ENCODE assay signal across 8 mouse cellular contexts in genomic region chr3:87970939-87971488, GRCm38 (mm10). TPM values are rescaled to one million over a fixed set of nuclear protein-coding genes. Genes with fewer than 3 reads are reported as not detected.
DNase-seq lines count a peak whose midpoint lies in the region; ATAC-seq and TF ChIP-seq lines count a peak whose summit lies in the region.

Gene Nes, plus strand, starts transcription at chr3:87971078.

- H3K4me3 ChIP-seq in embryonic facial prominence, embryonic 12.5 days = peak within 1 kb of the TSS; percentile 53
- H3K4me3 ChIP-seq in heart, embryonic 15.5 days = peak within 1 kb of the TSS; percentile 60
- peak within 1 kb of the TSS; percentile 53 for H3K4me3 ChIP-seq in kidney, postnatal 0 days (replicated peaks; ENCODE audit: low read depth, low read length)

- H3K27ac ChIP-seq in embryonic facial prominence, embryonic 12.5 days = peak within 1 kb of the TSS; percentile 42
- peak within 1 kb of the TSS; percentile 57 for H3K27ac ChIP-seq in heart, embryonic 15.5 days
- H3K27ac ChIP-seq in kidney, postnatal 0 days = peak within 1 kb of the TSS; percentile 71

- H3K9ac ChIP-seq in embryonic facial prominence, embryonic 12.5 days = peak within 1 kb of the TSS; percentile 71
- peak within 1 kb of the TSS; percentile 63 for H3K9ac ChIP-seq in heart, embryonic 15.5 days
- H3K9ac ChIP-seq in kidney, postnatal 0 days (ENCODE audit: low read depth, low read length) = peak within 1 kb of the TSS; percentile 61

- H3K36me3 ChIP-seq in embryonic facial prominence, embryonic 12.5 days = no peaks in the 10 kb centered on the region
- H3K36me3 ChIP-seq in heart, embryonic 15.5 days = no peaks in the 10 kb centered on the region
- no peaks in the 10 kb centered on the region for H3K36me3 ChIP-seq in kidney, postnatal 0 days (ENCODE audit: insufficient read depth, low read length)

- peak within 1 kb of the TSS; percentile 96 for H3K4me2 ChIP-seq in embryonic facial prominence, embryonic 12.5 days (replicated peaks)
- H3K4me2 ChIP-seq in heart, embryonic 15.5 days = peak within 1 kb of the TSS; percentile 89
- H3K4me2 ChIP-seq in kidney, postnatal 0 days (ENCODE audit: low read length) = peak within 1 kb of the TSS; percentile 84

- peak; percentile 54 to 67 for DNase-seq in right cerebral cortex, postnatal 10 days (ENCODE audit: low spot score in 2 of 2)
- DNase-seq in right cerebral cortex, adult 18-20 months = no peak
- DNase-seq in kidney, postnatal 0 days (ENCODE audit: low spot score) = peak; percentile 94
- DNase-seq in lung, postnatal 4 days = peak; percentile 87 to 90
- DNase-seq in testis, postnatal 10 days (ENCODE audit: low spot score) = peak; percentile 71
- DNase-seq in spleen, postnatal 4 days (ENCODE audit: low spot score in 2 of 2) = no peak

- H3K9me3 ChIP-seq in embryonic facial prominence, embryonic 12.5 days = no peaks in the 10 kb centered on the region
- no peaks in the 10 kb centered on the region for H3K9me3 ChIP-seq in heart, embryonic 15.5 days (replicated peaks)
- no peaks in the 10 kb centered on the region for H3K9me3 ChIP-seq in kidney, postnatal 0 days (replicated peaks; ENCODE audit: low read length)

- peaks cover 16% of the 10 kb centered on the region; the same call in 1 of the 2 replicates for H3K27me3 ChIP-seq in embryonic facial prominence, embryonic 12.5 days
- H3K27me3 ChIP-seq in heart, embryonic 15.5 days = peaks cover 18% of the 10 kb centered on the region
- no peaks in the 10 kb centered on the region for H3K27me3 ChIP-seq in kidney, postnatal 0 days (ENCODE audit: insufficient read depth, low read length)

- under 1% methylated on average over 44 of the region's 44 CpGs for WGBS in embryonic facial prominence, embryonic 12.5 days
- WGBS in heart, embryonic 15.5 days = under 1% methylated on average over 44 of the region's 44 CpGs
- under 1% methylated on average over 44 of the region's 44 CpGs for WGBS in kidney, postnatal 0 days

- 0 out of 2 replicates have a peak, but pooled peaks have one; percentile 3 for TF ChIP-seq CTCF in kidney, postnatal 0 days (IDR thresholded peaks at IDR 0.05; ENCODE audit: low read depth)

- H3K4me1 ChIP-seq in embryonic facial prominence, embryonic 12.5 days = peaks cover 47% of the 10 kb centered on the region
- peaks cover 44% of the 10 kb centered on the region for H3K4me1 ChIP-seq in heart, embryonic 15.5 days (replicated peaks)
- peaks cover 27% of the 10 kb centered on the region for H3K4me1 ChIP-seq in kidney, postnatal 0 days (replicated peaks; ENCODE audit: insufficient read depth, low read length)

- peak; percentile 67 for ATAC-seq in embryonic facial prominence, embryonic 12.5 days (ENCODE audit: insufficient number of reproducible peaks, insufficient read depth, low FRiP score, low TSS enrichment)
- ATAC-seq in heart, embryonic 15.5 days (replicated peaks; ENCODE audit: insufficient number of reproducible peaks, insufficient read depth, low FRiP score, low read depth) = peak; percentile 60; the same call in 1 of the 2 replicates
- ATAC-seq in kidney, postnatal 0 days (replicated peaks; ENCODE audit: low FRiP score, low read depth) = peak; percentile 54

RNA-seq across cellular contexts. Expression of gene Nes, which starts in this region (rescaled TPM):
- polyA plus RNA-seq in embryonic facial prominence, embryonic 12.5 days (2016; fragmentation: Nextera tagmentation; extraction: Ambion mirVana) = 40.0 and 42.0 TPM in 2 replicates
- 14.8 and 16.1 TPM in 2 replicates for polyA plus RNA-seq in heart, embryonic 15.5 days (2015; fragmentation: Nextera tagmentation; extraction: Ambion mirVana)
- polyA plus RNA-seq in kidney, postnatal 0 days (2015; fragmentation: Nextera tagmentation; extraction: Ambion mirVana) = 24.6 and 28.9 TPM in 2 replicates

Comparison
In these comparisons a context has a peak if more than half of its experiments do, and no peak if none do; other contexts are left out.
1. DNase-seq: peak in right cerebral cortex, postnatal 10 days (2 of 2), kidney, postnatal 0 days (single experiment), lung, postnatal 4 days (2 of 2) and testis, postnatal 10 days (single experiment); none in right cerebral cortex, adult 18-20 months (single experiment) and spleen, postnatal 4 days (0 of 2).
2. Peak in every context shown above with its lines, with median percentiles within 50 percentile points of each other: ATAC-seq, H3K27ac ChIP-seq, H3K4me2 ChIP-seq, H3K4me3 ChIP-seq and H3K9ac ChIP-seq.